Mouse (Mus musculus) liver, postnatal 0 days (tissue): ENCODE measurements around the gene Chd9. TPM values are rescaled to one million over a fixed set of nuclear protein-coding genes. Genes with fewer than 3 reads are reported as not detected.

ENCODE experiments used
- ATAC-seq: fragments of 200-750 bp; cut with Nextera tagmentation; 2 replicates; pipeline ENCODE4 v1.8.0; 2017; ENCODE audit warnings: mild to moderate bottlenecking, moderate library complexity
- DNase-seq: peaks from one replicate; pipeline ENCODE4 v3.0.0-alpha.2; 2016
- H3K27ac ChIP-seq: fragments of 300-500 bp; sonication (generic); 2 replicates; pipeline ENCODE4 v1.5.1; 2014; ENCODE audit warnings: antibody characterized with exemption, moderate library complexity, mild to moderate bottlenecking, low read depth
- H3K27me3 ChIP-seq: fragments of 300-500 bp; sonication (generic); 2 replicates; pipeline ENCODE4 v1.6.1; 2014; ENCODE audit warnings: low read length, control low read depth, mixed read lengths; ENCODE audit not compliant: insufficient read depth
- H3K36me3 ChIP-seq: fragments of 300-500 bp; sonication (generic); replicated peaks from 2 replicates; pipeline ENCODE4 v1.6.1; 2014; ENCODE audit warnings: mild to moderate bottlenecking, control low read depth, low read length, moderate library complexity, mixed read lengths; ENCODE audit not compliant: insufficient read depth
- H3K4me1 ChIP-seq: fragments of 300-500 bp; sonication (generic); 2 replicates; pipeline ENCODE4 v1.6.1; 2014; ENCODE audit warnings: antibody characterized with exemption, mild to moderate bottlenecking, control low read depth; ENCODE audit not compliant: insufficient read depth
- H3K4me2 ChIP-seq: fragments of 300-500 bp; sonication (generic); 2 replicates; pipeline ENCODE4 v1.6.1; 2014; ENCODE audit warnings: low read depth, mild to moderate bottlenecking, low read length, moderate library complexity, mixed read lengths
- H3K4me3 ChIP-seq: fragments of 300-500 bp; sonication (generic); 2 replicates; pipeline ENCODE4 v1.5.1; 2014; ENCODE audit warnings: low read depth, low read length
- H3K9ac ChIP-seq: fragments of 300-500 bp; sonication (generic); replicated peaks from 2 replicates; pipeline ENCODE4 v1.6.1; 2014; ENCODE audit warnings: mild to moderate bottlenecking, moderate library complexity
- H3K9me3 ChIP-seq: fragments of 300-500 bp; sonication (generic); 2 replicates; pipeline ENCODE4 v1.6.1; 2016; ENCODE audit warnings: mild to moderate bottlenecking, control low read depth, low read length, mixed read lengths
- CTCF ChIP-seq: sonication (generic); IDR thresholded peaks from 2 replicates; pipeline ENCODE4 v1.5.1; 2016; ENCODE audit warnings: antibody characterized with exemption, low read depth
- EP300 ChIP-seq: IDR thresholded peaks from 2 replicates; pipeline ENCODE4 v1.6.1; 2016; ENCODE audit warnings: antibody characterized with exemption, low read depth, mild to moderate bottlenecking
- WGBS: fragments of 180-500 bp; shearing (Covaris S2); extraction: QIAGEN DNeasy Blood & Tissue Kit; methylation state at CpG from one replicate; pipeline ENCODE4 v1.1.7; 2014; ENCODE audit not compliant: insufficient replicate concordance; 5-methylcytosine and 5-hydroxymethylcytosine counted together
- microRNA-seq: library from miRNA; unstranded; fragments of <30 nt; microRNA quantifications from one replicate; pipeline ENCODE4, GENCODE M21; 2016
- polyA plus RNA-seq: library from polyadenylated mRNA; unstranded; fragments of >200 nt; fragmentation: Nextera tagmentation; extraction: Ambion mirVana; gene quantifications from 2 replicates; pipeline ENCODE4 v1.2.1, GENCODE M21; 2015

Gene Chd9
- polyA plus RNA-seq, 1 experiment from 2014 or later = 32.2 TPM

GRCm38 (mm10) chr8:91088452-91088851, 260.3 kb downstream of the Chd9 start:
- H3K4me2 ChIP-seq = no peak overlapping the region
- no peak overlapping the region for H3K9ac ChIP-seq
- H3K4me3 ChIP-seq = no peak overlapping the region
- ATAC-seq = no peak
- TF ChIP-seq CTCF (no peak), EP300 (no peak)
- no peak for DNase-seq
- H3K27me3 ChIP-seq = no peaks in the 10 kb centered on the region
- WGBS = 90% methylated on average over 7 of the region's 7 CpGs
- no peaks in the 10 kb centered on the region for H3K4me1 ChIP-seq
- H3K36me3 ChIP-seq = peaks cover 48% of the 10 kb centered on the region
- no peaks in the 10 kb centered on the region for H3K9me3 ChIP-seq
- H3K27ac ChIP-seq = no peak overlapping the region

- Histone ChIP-seq H3K27me3 (no peaks in the 10 kb centered on the region), H3K4me3 (no peak overlapping the region), H3K27ac (no peak overlapping the region), H3K9me3 (no peaks in the 10 kb centered on the region), H3K9ac (no peak overlapping the region), H3K36me3 (peaks cover 43% of the 10 kb centered on the region), H3K4me1 (no peaks in the 10 kb centered on the region), H3K4me2 (no peak overlapping the region)
- no peak for DNase-seq
- ATAC-seq = no peak
- 89% methylated on average over 2 of the region's 2 CpGs for WGBS
- no peak for TF ChIP-seq EP300
- TF ChIP-seq CTCF = no peak
Observed at GRCm38 (mm10) chr8:91089601-91090000, 261.4 kb downstream of the Chd9 start.

GRCm38 (mm10) chr8:91094135-91094534, 266.0 kb downstream of the Chd9 start:
- TF ChIP-seq EP300 = no peak
- no peak for TF ChIP-seq CTCF
- H3K9ac ChIP-seq = no peak overlapping the region
- peaks cover 54% of the 10 kb centered on the region for H3K36me3 ChIP-seq
- H3K27me3 ChIP-seq = no peaks in the 10 kb centered on the region
- H3K4me2 ChIP-seq = no peak overlapping the region
- H3K4me1 ChIP-seq = no peaks in the 10 kb centered on the region
- no peak for DNase-seq
- no peak overlapping the region for H3K27ac ChIP-seq
- no peaks in the 10 kb centered on the region for H3K9me3 ChIP-seq
- no peak overlapping the region for H3K4me3 ChIP-seq
- no peak for ATAC-seq
- WGBS = 74% methylated on average over 5 of the region's 5 CpGs

GRCm38 (mm10) chr8:91098106-91098505, 270.0 kb downstream of the Chd9 start:
- TF ChIP-seq CTCF (no peak), EP300 (no peak)
- Histone ChIP-seq H3K9ac (no peak overlapping the region), H3K36me3 (peaks cover 61% of the 10 kb centered on the region), H3K4me1 (no peaks in the 10 kb centered on the region), H3K27me3 (no peaks in the 10 kb centered on the region), H3K9me3 (no peaks in the 10 kb centered on the region), H3K27ac (no peak overlapping the region), H3K4me3 (no peak overlapping the region), H3K4me2 (no peak overlapping the region)
- DNase-seq (no peak), ATAC-seq (no peak)
- WGBS = 87% methylated on average over 6 of the region's 6 CpGs

Small RNAs within 50 kb of the gene (microRNA-seq; reads per million reads assigned to microRNA genes)
- not detected for gene Gm44382

Other genes starting within 250 kb of the Chd9 start
- gene Gm19935, start 11.0 kb upstream of the Chd9 start, polyA plus RNA-seq = not detected in 2 replicates
- gene Rbl2, start 241.7 kb downstream of the Chd9 start, polyA plus RNA-seq = 3.9 and 4.3 TPM in 2 replicates